Mouse (Mus musculus): ENCODE measurements around the gene Unc5c. TPM values are rescaled to one million over a fixed set of nuclear protein-coding genes. Genes with fewer than 3 reads are reported as not detected.

The Unc5c gene
- polyA plus RNA-seq, 1 experiment from 2014 or later = 7.8 TPM

- Histone ChIP-seq H3K27ac (no peak overlapping the region), H3K4me3 (no peak overlapping the region), H3K9me3 (no peaks in the 10 kb centered on the region), H3K36me3 (no peaks in the 10 kb centered on the region), H3K27me3 (ENCODE audit: insufficient read depth, poor library complexity, severe bottlenecking) (no peaks in the 10 kb centered on the region), H3K4me1 (replicated peaks) (peaks cover 11% of the 10 kb centered on the region; the same call in 1 of the 2 replicates)
- no peak for DNase-seq (ENCODE audit: low spot score)
- WGBS = 85% methylated on average over 5 of the region's 5 CpGs
These were observed 68.8 kb downstream of the Unc5c start for GRCm38 (mm10) chr3:141533861-141534260.

DNA sequence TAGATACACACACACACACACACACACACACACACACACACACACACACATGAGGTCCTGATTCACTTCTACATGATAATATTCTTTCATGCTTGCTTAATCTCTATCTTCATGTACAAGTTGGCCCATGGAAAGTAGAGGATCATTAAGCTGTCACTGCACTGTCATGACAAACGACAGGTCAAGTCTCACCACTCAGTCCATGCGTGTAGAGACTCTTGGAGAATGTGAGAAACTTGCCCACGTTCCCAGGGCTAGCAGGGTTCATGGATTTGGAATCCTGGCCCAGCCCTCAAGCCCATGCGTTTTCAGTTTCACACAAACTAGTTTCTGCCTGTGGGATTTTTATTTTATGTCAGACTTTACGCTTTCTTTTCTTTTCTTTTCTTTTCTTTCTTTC, 71.8 kb downstream of the Unc5c start:
- Histone ChIP-seq H3K36me3 (no peaks in the 10 kb centered on the region), H3K27ac (no peak overlapping the region), H3K4me1 (replicated peaks) (0 out of 2 replicates have a peak, but pooled peaks cover 5% of the 10 kb centered on the region), H3K4me3 (no peak overlapping the region), H3K27me3 (ENCODE audit: insufficient read depth, poor library complexity, severe bottlenecking) (no peaks in the 10 kb centered on the region), H3K9me3 (no peaks in the 10 kb centered on the region)
- WGBS = 71% methylated on average over 5 of the region's 5 CpGs
- DNase-seq (ENCODE audit: low spot score) = no peak

- H3K27me3 ChIP-seq (ENCODE audit: insufficient read depth, poor library complexity, severe bottlenecking) = no peaks in the 10 kb centered on the region
- H3K4me3 ChIP-seq = no peak overlapping the region
- H3K27ac ChIP-seq = no peak overlapping the region
- 98% methylated on average over 1 of the region's 1 CpGs for WGBS
- H3K4me1 ChIP-seq (replicated peaks) = 0 out of 2 replicates have a peak, but pooled peaks cover 5% of the 10 kb centered on the region
- H3K36me3 ChIP-seq = no peaks in the 10 kb centered on the region
- no peaks in the 10 kb centered on the region for H3K9me3 ChIP-seq
- no peak for DNase-seq (ENCODE audit: low spot score)
These were observed 73.1 kb downstream of the Unc5c start for GRCm38 (mm10) chr3:141538120-141538519.

GRCm38 (mm10) chr3:141540749-141541148, 75.7 kb downstream of the Unc5c start:
- H3K9me3 ChIP-seq = no peaks in the 10 kb centered on the region
- 82% methylated on average over 7 of the region's 7 CpGs for WGBS
- no peaks in the 10 kb centered on the region for H3K4me1 ChIP-seq (replicated peaks)
- H3K27me3 ChIP-seq (ENCODE audit: insufficient read depth, poor library complexity, severe bottlenecking) = no peaks in the 10 kb centered on the region
- no peaks in the 10 kb centered on the region for H3K36me3 ChIP-seq
- H3K27ac ChIP-seq = no peak overlapping the region
- DNase-seq (ENCODE audit: low spot score) = no peak
- H3K4me3 ChIP-seq = no peak overlapping the region

GRCm38 (mm10) chr3:141547341-141547814, 82.4 kb downstream of the Unc5c start:
- WGBS = 58% methylated on average over 5 of the region's 5 CpGs

GRCm38 (mm10) chr3:141549661-141550060, 84.6 kb downstream of the Unc5c start:
- Histone ChIP-seq H3K27ac (peak overlapping the region; percentile 71), H3K27me3 (ENCODE audit: insufficient read depth, poor library complexity, severe bottlenecking) (no peaks in the 10 kb centered on the region), H3K4me3 (no peak overlapping the region), H3K4me1 (replicated peaks) (peaks cover 23% of the 10 kb centered on the region), H3K36me3 (no peaks in the 10 kb centered on the region), H3K9me3 (no peaks in the 10 kb centered on the region)
- 13% methylated on average over 3 of the region's 3 CpGs for WGBS
- peak; percentile 31 for DNase-seq (ENCODE audit: low spot score)

More at GRCm38 (mm10) chr3:141547341-141547814, 82.4 kb downstream of the Unc5c start:
- H3K9me3 ChIP-seq = no peaks in the 10 kb centered on the region
- no peaks in the 10 kb centered on the region for H3K27me3 ChIP-seq (ENCODE audit: insufficient read depth, poor library complexity, severe bottlenecking)
- H3K27ac ChIP-seq = no peak overlapping the region
- H3K4me3 ChIP-seq = no peak overlapping the region
- H3K36me3 ChIP-seq = no peaks in the 10 kb centered on the region
- no peak for DNase-seq (ENCODE audit: low spot score)
- H3K4me1 ChIP-seq (replicated peaks) = peaks cover 23% of the 10 kb centered on the region

DNA sequence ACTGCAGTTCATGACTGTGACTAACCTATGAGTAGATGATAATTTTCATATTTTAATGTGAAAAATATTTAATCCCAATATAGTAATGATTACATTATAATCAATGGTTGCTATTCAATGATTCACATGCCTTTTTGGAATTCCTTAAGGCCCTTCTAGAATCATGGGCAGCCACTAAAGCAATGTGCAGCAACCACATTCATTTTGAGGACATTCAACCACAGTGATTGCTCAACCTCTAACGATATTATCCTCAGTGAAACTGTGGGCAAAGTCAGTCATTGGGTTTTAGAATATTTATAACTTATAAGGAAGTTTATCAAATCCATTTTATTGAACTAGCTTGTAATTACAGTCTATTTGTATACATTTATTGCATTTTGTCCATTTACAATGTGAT, 87.9 kb downstream of the Unc5c start:
- no peaks in the 10 kb centered on the region for H3K27me3 ChIP-seq (ENCODE audit: insufficient read depth, poor library complexity, severe bottlenecking)
- H3K4me1 ChIP-seq (replicated peaks) = peaks cover 16% of the 10 kb centered on the region
- no peak for DNase-seq (ENCODE audit: low spot score)
- WGBS = 90% methylated on average over 1 of the region's 1 CpGs
- no peaks in the 10 kb centered on the region for H3K9me3 ChIP-seq
- H3K4me3 ChIP-seq = no peak overlapping the region
- H3K27ac ChIP-seq = no peak overlapping the region
- H3K36me3 ChIP-seq = no peaks in the 10 kb centered on the region

GRCm38 (mm10) chr3:141557072-141557471, 92.1 kb downstream of the Unc5c start:
- 91% methylated on average over 5 of the region's 5 CpGs for WGBS
- Histone ChIP-seq H3K4me1 (replicated peaks) (peaks cover 5% of the 10 kb centered on the region; the same call in 1 of the 2 replicates), H3K27ac (no peak overlapping the region), H3K9me3 (no peaks in the 10 kb centered on the region), H3K4me3 (no peak overlapping the region), H3K27me3 (ENCODE audit: insufficient read depth, poor library complexity, severe bottlenecking) (no peaks in the 10 kb centered on the region), H3K36me3 (no peaks in the 10 kb centered on the region)
- DNase-seq (ENCODE audit: low spot score) = no peak

DNA sequence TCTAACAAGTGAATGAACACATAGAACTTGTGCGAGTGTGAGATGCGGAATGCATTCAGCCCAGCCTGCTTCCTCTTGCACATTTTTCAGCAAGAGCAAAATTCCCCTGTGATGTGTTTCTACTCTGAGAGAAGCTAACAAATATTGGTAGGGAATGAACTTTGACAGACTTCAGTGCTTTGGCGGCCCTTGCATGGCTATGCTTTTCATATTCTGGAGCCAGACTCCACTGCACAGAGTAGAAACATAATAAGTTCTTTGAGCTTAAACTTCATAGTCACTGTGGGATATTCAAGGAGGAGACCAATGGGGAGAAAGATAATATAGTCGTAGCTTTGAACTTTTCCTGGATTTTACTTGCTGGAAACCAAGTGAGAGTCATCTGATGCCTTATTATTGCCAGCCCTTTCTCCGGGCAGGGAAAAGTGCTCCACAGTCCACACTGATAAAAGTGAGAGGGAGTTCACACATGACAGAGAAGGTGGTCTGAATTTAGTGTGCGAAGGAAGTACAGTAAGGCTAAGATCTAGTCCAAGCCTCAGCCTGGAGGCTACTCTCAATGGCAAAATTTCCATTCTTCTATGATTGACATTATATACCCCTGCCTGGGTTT, 110.2 kb downstream of the Unc5c start:
- WGBS = 72% methylated on average over 6 of the region's 6 CpGs
- H3K4me3 ChIP-seq = no peak overlapping the region
- no peak for DNase-seq (ENCODE audit: low spot score)
- no peaks in the 10 kb centered on the region for H3K36me3 ChIP-seq
- H3K9me3 ChIP-seq = no peaks in the 10 kb centered on the region
- H3K27ac ChIP-seq = no peak overlapping the region
- H3K27me3 ChIP-seq (ENCODE audit: insufficient read depth, poor library complexity, severe bottlenecking) = peaks cover 94% of the 10 kb centered on the region
- 0 out of 2 replicates have a peak, but pooled peaks cover 3% of the 10 kb centered on the region for H3K4me1 ChIP-seq (replicated peaks)

DNA sequence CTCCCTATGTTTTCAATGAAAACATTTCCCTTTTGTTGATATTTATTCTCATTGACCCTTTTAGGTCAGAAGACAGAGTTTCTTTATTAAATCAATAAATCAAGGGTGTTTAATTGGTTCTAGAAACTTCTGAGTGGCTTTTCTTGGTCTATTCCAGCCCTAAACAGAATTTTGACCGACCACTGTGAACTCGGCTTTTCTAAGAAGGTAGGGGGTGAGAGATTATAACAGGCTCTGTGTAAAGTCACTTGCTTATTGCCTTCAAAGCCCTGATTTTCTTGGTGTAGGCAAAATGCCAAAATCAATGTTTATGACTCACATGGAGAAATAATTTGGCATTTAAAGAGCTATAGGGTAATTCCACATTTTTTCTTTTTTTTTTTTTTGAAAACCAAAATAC, 112.4 kb downstream of the Unc5c start:
- Histone ChIP-seq H3K9me3 (no peaks in the 10 kb centered on the region), H3K36me3 (no peaks in the 10 kb centered on the region), H3K4me1 (replicated peaks) (peaks cover 19% of the 10 kb centered on the region), H3K4me3 (no peak overlapping the region), H3K27ac (no peak overlapping the region), H3K27me3 (ENCODE audit: insufficient read depth, poor library complexity, severe bottlenecking) (peaks cover 79% of the 10 kb centered on the region)
- WGBS = 79% methylated on average over 2 of the region's 2 CpGs
- DNase-seq (ENCODE audit: low spot score) = no peak

DNA sequence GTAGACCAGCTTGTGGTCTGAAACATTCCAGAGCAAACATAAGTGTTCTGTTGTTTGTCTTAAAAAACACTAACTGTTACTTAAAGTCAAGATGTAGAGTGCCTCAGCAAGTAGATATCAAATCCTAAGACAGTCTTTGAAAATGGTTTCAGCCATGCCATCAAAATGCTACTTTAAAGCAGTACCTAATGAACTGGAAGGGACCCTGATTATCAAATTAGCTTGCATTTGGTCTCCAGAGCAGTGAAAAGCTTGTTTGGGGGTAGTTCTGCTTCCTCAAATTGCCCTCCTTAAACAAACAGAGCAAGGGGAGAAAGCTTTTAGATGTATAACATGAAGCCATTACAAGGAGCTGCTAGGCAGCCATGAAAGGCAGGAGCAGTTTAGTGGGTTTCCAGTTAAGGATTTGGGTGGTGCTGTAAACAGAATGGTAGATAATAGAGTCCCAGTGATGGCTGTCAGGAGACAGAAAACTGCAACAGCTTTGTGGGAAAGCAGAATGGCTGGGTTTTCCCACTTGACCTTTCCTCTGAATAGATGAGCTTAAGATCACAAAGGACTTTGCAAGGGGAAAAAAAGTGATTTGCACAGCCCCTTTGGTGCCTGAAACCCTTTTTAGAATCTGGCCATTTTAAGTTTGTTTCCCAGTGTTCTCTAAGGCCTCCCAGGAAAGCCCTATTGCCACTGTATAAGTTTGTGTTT, 116.3 kb downstream of the Unc5c start:
- Histone ChIP-seq H3K9me3 (no peaks in the 10 kb centered on the region), H3K36me3 (no peaks in the 10 kb centered on the region), H3K4me1 (replicated peaks) (peaks cover 19% of the 10 kb centered on the region), H3K4me3 (no peak overlapping the region), H3K27me3 (ENCODE audit: insufficient read depth, poor library complexity, severe bottlenecking) (peaks cover 68% of the 10 kb centered on the region), H3K27ac (0 out of 2 replicates have a peak overlapping the region, but pooled peaks have one; percentile 37)
- peak; percentile 42 for DNase-seq (ENCODE audit: low spot score)

- peaks cover 68% of the 10 kb centered on the region for H3K27me3 ChIP-seq (ENCODE audit: insufficient read depth, poor library complexity, severe bottlenecking)
- no peak for DNase-seq (ENCODE audit: low spot score)
These were observed 116.8 kb downstream of the Unc5c start for GRCm38 (mm10) chr3:141581892-141582214.

DNA sequence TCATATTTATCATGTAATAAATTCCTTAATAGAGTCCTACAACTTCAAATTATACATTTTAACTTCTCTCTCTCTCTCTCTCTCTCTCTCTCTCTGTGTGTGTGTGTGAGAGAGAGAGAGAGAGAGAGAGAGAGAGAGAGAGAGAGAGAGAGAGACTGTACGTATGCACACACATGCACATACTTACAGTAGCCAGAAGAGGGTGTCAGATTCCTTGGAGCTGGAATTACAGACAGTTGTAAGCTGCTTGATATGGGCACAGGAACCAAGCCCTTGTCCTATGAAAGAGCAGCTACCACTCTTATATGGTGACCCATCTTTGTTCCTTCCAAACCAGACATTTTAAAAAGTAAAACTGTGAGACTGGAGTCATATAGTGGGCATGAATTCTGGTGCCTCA, 118.2 kb downstream of the Unc5c start:
- 94% methylated on average over 1 of the region's 1 CpGs for WGBS
- Histone ChIP-seq H3K4me1 (replicated peaks) (peaks cover 25% of the 10 kb centered on the region), H3K27me3 (ENCODE audit: insufficient read depth, poor library complexity, severe bottlenecking) (peaks cover 68% of the 10 kb centered on the region), H3K9me3 (no peaks in the 10 kb centered on the region), H3K27ac (no peak overlapping the region), H3K4me3 (no peak overlapping the region), H3K36me3 (no peaks in the 10 kb centered on the region)
- no peak for DNase-seq (ENCODE audit: low spot score)

More at GRCm38 (mm10) chr3:141581892-141582214, 116.8 kb downstream of the Unc5c start:
- peaks cover 19% of the 10 kb centered on the region for H3K4me1 ChIP-seq (replicated peaks)
- H3K4me3 ChIP-seq = no peak overlapping the region
- H3K27ac ChIP-seq = no peak overlapping the region
- H3K36me3 ChIP-seq = no peaks in the 10 kb centered on the region
- no peaks in the 10 kb centered on the region for H3K9me3 ChIP-seq

All from hindbrain, embryonic 10.5 days (tissue).